Mouse (Mus musculus) thymus, postnatal 0 days (tissue): ENCODE measurements at regions not wholly inside any gene's neighbourhood (a gene's known extent, or its start where the extent isn't known, plus 50 kb on each side); places are given as distances from the start of the nearest gene placed in this dataset.

ENCODE experiments used
- DNase-seq: peaks from one replicate; pipeline ENCODE4 v3.0.0-alpha.2; 2015; ENCODE audit warnings: low spot score

- no peak for DNase-seq
Measured at GRCm38 (mm10) chr12:106186501-106186900, 176.5 kb downstream of the Vrk1 start.

- DNase-seq, result no peak
Measured at GRCm38 (mm10) chr12:106191771-106192170, 181.7 kb downstream of the Vrk1 start.

GRCm38 (mm10) chr12:106199302-106199701 lies 189.3 kb downstream of the Vrk1 start:
- DNase-seq, result no peak

- DNase-seq, result no peak
Measured at GRCm38 (mm10) chr12:106203526-106203925, 193.5 kb downstream of the Vrk1 start.

- no peak for DNase-seq
Measured at GRCm38 (mm10) chr12:106210959-106211358, 200.9 kb downstream of the Vrk1 start.

GRCm38 (mm10) chr12:106211488-106211887 lies 201.5 kb downstream of the Vrk1 start:
- no peak for DNase-seq

GRCm38 (mm10) chr12:106212397-106212796 lies 202.4 kb downstream of the Vrk1 start:
- DNase-seq, result no peak

- DNase-seq, result no peak
Measured at GRCm38 (mm10) chr12:106220071-106220470, 210.0 kb downstream of the Vrk1 start.

- DNase-seq, result no peak
Measured at GRCm38 (mm10) chr12:106226276-106226675, 216.2 kb downstream of the Vrk1 start.

- no peak for DNase-seq
Measured at GRCm38 (mm10) chr12:106226776-106227562, 216.9 kb downstream of the Vrk1 start.

GRCm38 (mm10) chr12:106227563-106227840 lies 217.5 kb downstream of the Vrk1 start:
- no peak for DNase-seq

GRCm38 (mm10) chr12:106245178-106245840 lies 235.3 kb downstream of the Vrk1 start:
- DNase-seq, result no peak

GRCm38 (mm10) chr12:106273591-106273990 lies 263.6 kb downstream of the Vrk1 start:
- no peak for DNase-seq

GRCm38 (mm10) chr12:106277886-106278285 lies 267.9 kb downstream of the Vrk1 start:
- no peak for DNase-seq

- no peak for DNase-seq
Measured at GRCm38 (mm10) chr12:106282491-106283106, 272.6 kb downstream of the Vrk1 start.

GRCm38 (mm10) chr12:106284814-106285213 lies 274.8 kb downstream of the Vrk1 start:
- DNase-seq, result no peak

- peak; percentile 30 for DNase-seq
Measured at GRCm38 (mm10) chr12:106288791-106289515, 278.9 kb downstream of the Vrk1 start.

- DNase-seq, result no peak
Measured at GRCm38 (mm10) chr12:106291476-106292046, 281.5 kb downstream of the Vrk1 start.

- peak; percentile 46 for DNase-seq
Measured at GRCm38 (mm10) chr12:106293117-106293516, 283.1 kb downstream of the Vrk1 start.

GRCm38 (mm10) chr12:106295596-106295995 lies 285.6 kb downstream of the Vrk1 start:
- DNase-seq, result no peak

- DNase-seq, result peak; percentile 16
Measured at GRCm38 (mm10) chr12:106302617-106303016, 292.6 kb downstream of the Vrk1 start.
